Mouse (Mus musculus) WW6 (cell line): ENCODE data around the gene Mss51.
A peak's percentile ranks its signal among the peaks of the same experiment; 100 is the strongest.

Experiments
- DNase-seq: peaks from one replicate; pipeline ENCODE4 v3.0.0-alpha.2; 2013; ENCODE audit warnings: low read depth, low spot score

Gene Mss51

GRCm38 (mm10) chr14:20451765-20452331 lies 44.9 kb downstream of the Mss51 start, which contains the start of gene Cfap70:
Gene Cfap70, minus strand, starts transcription at chr14:20452226.
- peak; percentile 69 for DNase-seq

GRCm38 (mm10) chr14:20451302-20451701 lies 45.4 kb downstream of the Mss51 start:
- no peak for DNase-seq

GRCm38 (mm10) chr14:20447209-20447608 lies 49.5 kb downstream of the Mss51 start:
- DNase-seq = peak; percentile 14

GRCm38 (mm10) chr14:20442252-20442651 lies 54.4 kb downstream of the Mss51 start:
- DNase-seq = no peak

GRCm38 (mm10) chr14:20436976-20437375 lies 59.7 kb downstream of the Mss51 start:
- DNase-seq = no peak
